Mouse (Mus musculus): ENCODE measurements around the gene Sptbn1. TPM values are rescaled to one million over a fixed set of nuclear protein-coding genes. Genes with fewer than 3 reads are reported as not detected.

The Sptbn1 gene
- polyA plus RNA-seq, 1 experiment from 2014 or later: 188 TPM

GRCm38 (mm10) chr11:30165861-30166550, 102.0 kb downstream of the Sptbn1 start:
- 0 out of 2 replicates have a peak, but pooled peaks cover 3% of the 10 kb centered on the region for H3K36me3 ChIP-seq
- H3K4me1 ChIP-seq (replicated peaks): peaks cover 75% of the 10 kb centered on the region
- H3K4me3 ChIP-seq: no peak overlapping the region
- WGBS: 24% methylated on average over 5 of the region's 5 CpGs
- peak overlapping the region; percentile 32 for H3K4me2 ChIP-seq
- peak overlapping the region; percentile 90 for H3K27ac ChIP-seq (ENCODE audit: poor library complexity, severe bottlenecking)
- H3K9ac ChIP-seq: no peak overlapping the region
- H3K27me3 ChIP-seq (replicated peaks): no peaks in the 10 kb centered on the region
- H3K9me3 ChIP-seq (replicated peaks): no peaks in the 10 kb centered on the region
- peak; percentile 89 for ATAC-seq (ENCODE audit: insufficient number of reproducible peaks, low FRiP score)

GRCm38 (mm10) chr11:30164515-30165214, 103.3 kb downstream of the Sptbn1 start:
- H3K4me1 ChIP-seq (replicated peaks): peaks cover 88% of the 10 kb centered on the region
- H3K4me2 ChIP-seq: no peak overlapping the region
- peak overlapping the region; percentile 47; the same call in 1 of the 2 replicates for H3K27ac ChIP-seq (ENCODE audit: poor library complexity, severe bottlenecking)
- H3K9me3 ChIP-seq (replicated peaks): no peaks in the 10 kb centered on the region
- 46% methylated on average over 5 of the region's 5 CpGs for WGBS
- no peak overlapping the region for H3K9ac ChIP-seq
- no peaks in the 10 kb centered on the region for H3K27me3 ChIP-seq (replicated peaks)
- no peak for ATAC-seq (ENCODE audit: insufficient number of reproducible peaks, low FRiP score)
- peaks cover 6% of the 10 kb centered on the region; the same call in 1 of the 2 replicates for H3K36me3 ChIP-seq
- H3K4me3 ChIP-seq: no peak overlapping the region

GRCm38 (mm10) chr11:30163870-30164269, 104.1 kb downstream of the Sptbn1 start:
- Histone ChIP-seq H3K27ac (ENCODE audit: poor library complexity, severe bottlenecking) (peak overlapping the region; percentile 91), H3K9ac (no peak overlapping the region), H3K4me1 (replicated peaks) (peaks cover 94% of the 10 kb centered on the region), H3K9me3 (replicated peaks) (no peaks in the 10 kb centered on the region), H3K4me3 (no peak overlapping the region), H3K27me3 (replicated peaks) (no peaks in the 10 kb centered on the region), H3K36me3 (peaks cover 12% of the 10 kb centered on the region), H3K4me2 (no peak overlapping the region)
- WGBS: 84% methylated on average over 1 of the region's 1 CpGs
- ATAC-seq (ENCODE audit: insufficient number of reproducible peaks, low FRiP score): no peak

GRCm38 (mm10) chr11:30163081-30163480, 104.9 kb downstream of the Sptbn1 start:
- no peak overlapping the region for H3K4me2 ChIP-seq
- peaks cover 18% of the 10 kb centered on the region for H3K36me3 ChIP-seq
- WGBS: 61% methylated on average over 4 of the region's 4 CpGs
- H3K4me1 ChIP-seq (replicated peaks): peaks cover 94% of the 10 kb centered on the region
- no peak overlapping the region for H3K4me3 ChIP-seq
- no peaks in the 10 kb centered on the region for H3K9me3 ChIP-seq (replicated peaks)
- no peaks in the 10 kb centered on the region for H3K27me3 ChIP-seq (replicated peaks)
- H3K27ac ChIP-seq (ENCODE audit: poor library complexity, severe bottlenecking): peak overlapping the region; percentile 91
- ATAC-seq (ENCODE audit: insufficient number of reproducible peaks, low FRiP score): no peak
- H3K9ac ChIP-seq: peak overlapping the region; percentile 16; the same call in 1 of the 2 replicates

- Histone ChIP-seq H3K9me3 (replicated peaks) (no peaks in the 10 kb centered on the region), H3K27ac (ENCODE audit: poor library complexity, severe bottlenecking) (peak overlapping the region; percentile 91), H3K4me3 (no peak overlapping the region), H3K9ac (peak overlapping the region; percentile 64), H3K4me2 (peak overlapping the region; percentile 14; the same call in 1 of the 2 replicates), H3K27me3 (replicated peaks) (no peaks in the 10 kb centered on the region), H3K36me3 (peaks cover 21% of the 10 kb centered on the region), H3K4me1 (replicated peaks) (peaks cover 92% of the 10 kb centered on the region)
- WGBS: 44% methylated on average over 1 of the region's 1 CpGs
- ATAC-seq (ENCODE audit: insufficient number of reproducible peaks, low FRiP score): no peak
Observed at GRCm38 (mm10) chr11:30161744-30162143, 106.2 kb downstream of the Sptbn1 start.

- H3K27ac ChIP-seq (ENCODE audit: poor library complexity, severe bottlenecking): peak overlapping the region; percentile 91
- peak overlapping the region; percentile 14; the same call in 1 of the 2 replicates for H3K4me2 ChIP-seq
- no peak overlapping the region for H3K4me3 ChIP-seq
- no peaks in the 10 kb centered on the region for H3K27me3 ChIP-seq (replicated peaks)
- no peaks in the 10 kb centered on the region for H3K9me3 ChIP-seq (replicated peaks)
- WGBS: 0% methylated on average over 6 of the region's 6 CpGs
- peak overlapping the region; percentile 64; the same call in 1 of the 2 replicates for H3K9ac ChIP-seq
- H3K4me1 ChIP-seq (replicated peaks): peaks cover 91% of the 10 kb centered on the region
- peak; percentile 87 for ATAC-seq (ENCODE audit: insufficient number of reproducible peaks, low FRiP score)
- peaks cover 24% of the 10 kb centered on the region for H3K36me3 ChIP-seq
Observed at GRCm38 (mm10) chr11:30161173-30161650, 106.8 kb downstream of the Sptbn1 start.

- Histone ChIP-seq H3K27me3 (replicated peaks) (no peaks in the 10 kb centered on the region), H3K9ac (no peak overlapping the region), H3K27ac (ENCODE audit: poor library complexity, severe bottlenecking) (peak overlapping the region; percentile 91), H3K36me3 (peaks cover 29% of the 10 kb centered on the region), H3K4me1 (replicated peaks) (peaks cover 91% of the 10 kb centered on the region), H3K9me3 (replicated peaks) (no peaks in the 10 kb centered on the region), H3K4me3 (no peak overlapping the region), H3K4me2 (0 out of 2 replicates have a peak overlapping the region, but pooled peaks have one; percentile 26)
- peak; percentile 43; the same call in 1 of the 2 replicates for ATAC-seq (ENCODE audit: insufficient number of reproducible peaks, low FRiP score)
- WGBS: 37% methylated on average over 4 of the region's 4 CpGs
Observed at GRCm38 (mm10) chr11:30160625-30161172, 107.3 kb downstream of the Sptbn1 start.

GRCm38 (mm10) chr11:30159545-30160255, 108.3 kb downstream of the Sptbn1 start:
- no peak for ATAC-seq (ENCODE audit: insufficient number of reproducible peaks, low FRiP score)
- Histone ChIP-seq H3K36me3 (peaks cover 30% of the 10 kb centered on the region), H3K27ac (ENCODE audit: poor library complexity, severe bottlenecking) (peak overlapping the region; percentile 91), H3K4me1 (replicated peaks) (peaks cover 89% of the 10 kb centered on the region), H3K9ac (no peak overlapping the region), H3K4me2 (no peak overlapping the region), H3K4me3 (no peak overlapping the region), H3K9me3 (replicated peaks) (no peaks in the 10 kb centered on the region), H3K27me3 (replicated peaks) (no peaks in the 10 kb centered on the region)
- 85% methylated on average over 4 of the region's 4 CpGs for WGBS

GRCm38 (mm10) chr11:30158028-30158700, 109.8 kb downstream of the Sptbn1 start:
- H3K4me1 ChIP-seq (replicated peaks): peaks cover 90% of the 10 kb centered on the region
- WGBS: 14% methylated on average over 8 of the region's 8 CpGs
- peaks cover 43% of the 10 kb centered on the region for H3K36me3 ChIP-seq
- H3K27ac ChIP-seq (ENCODE audit: poor library complexity, severe bottlenecking): peak overlapping the region; percentile 91
- no peak overlapping the region for H3K4me3 ChIP-seq
- peak overlapping the region; percentile 8; the same call in 1 of the 2 replicates for H3K9ac ChIP-seq
- ATAC-seq (ENCODE audit: insufficient number of reproducible peaks, low FRiP score): peak; percentile 82
- H3K27me3 ChIP-seq (replicated peaks): no peaks in the 10 kb centered on the region
- peak overlapping the region; percentile 36 for H3K4me2 ChIP-seq
- H3K9me3 ChIP-seq (replicated peaks): no peaks in the 10 kb centered on the region

GRCm38 (mm10) chr11:30155887-30156286, 112.1 kb downstream of the Sptbn1 start:
- peaks cover 60% of the 10 kb centered on the region for H3K36me3 ChIP-seq
- H3K27me3 ChIP-seq (replicated peaks): no peaks in the 10 kb centered on the region
- no peaks in the 10 kb centered on the region for H3K9me3 ChIP-seq (replicated peaks)
- WGBS: 66% methylated on average over 2 of the region's 2 CpGs
- no peak overlapping the region for H3K9ac ChIP-seq
- no peak for ATAC-seq (ENCODE audit: insufficient number of reproducible peaks, low FRiP score)
- no peak overlapping the region for H3K4me2 ChIP-seq
- H3K27ac ChIP-seq (ENCODE audit: poor library complexity, severe bottlenecking): peak overlapping the region; percentile 66; the same call in 1 of the 2 replicates
- no peak overlapping the region for H3K4me3 ChIP-seq
- H3K4me1 ChIP-seq (replicated peaks): peaks cover 82% of the 10 kb centered on the region

Measured in heart, embryonic 12.5 days (tissue).